Mouse (Mus musculus) liver, embryonic 15.5 days (tissue): ENCODE data around the gene Zkscan17. TPM values are rescaled to one million over a fixed set of nuclear protein-coding genes. Genes with fewer than 3 reads are reported as not detected.

Experiments used
- ATAC-seq: fragments of 200-750 bp; cut with Nextera tagmentation; 2 replicates; pipeline ENCODE4 v1.8.0; 2017; ENCODE audit warnings: moderate number of reproducible peaks, mild to moderate bottlenecking, moderate library complexity; ENCODE audit not compliant: insufficient read depth
- H3K27ac ChIP-seq: fragments of 300-500 bp; sonication (generic); replicated peaks from 2 replicates; pipeline ENCODE4 v1.5.1; 2015; ENCODE audit warnings: mild to moderate bottlenecking, inconsistent platforms
- H3K27me3 ChIP-seq: fragments of 300-500 bp; sonication (generic); 2 replicates; pipeline ENCODE4 v1.6.1; 2015; ENCODE audit warnings: mild to moderate bottlenecking, inconsistent platforms
- H3K36me3 ChIP-seq: fragments of 300-500 bp; sonication (generic); replicated peaks from 2 replicates; pipeline ENCODE4 v1.6.1; 2015; ENCODE audit warnings: moderate library complexity, mild to moderate bottlenecking, inconsistent platforms
- H3K4me1 ChIP-seq: fragments of 300-500 bp; sonication (generic); replicated peaks from 2 replicates; pipeline ENCODE4 v1.6.1; 2015; ENCODE audit warnings: inconsistent platforms
- H3K4me2 ChIP-seq: fragments of 300-500 bp; sonication (generic); 2 replicates; pipeline ENCODE4 v1.6.1; 2015; ENCODE audit warnings: moderate library complexity, mild to moderate bottlenecking, inconsistent platforms
- H3K4me3 ChIP-seq: fragments of 300-500 bp; sonication (generic); replicated peaks from 2 replicates; pipeline ENCODE4 v1.5.1; 2015; ENCODE audit warnings: mild to moderate bottlenecking, inconsistent platforms
- H3K9ac ChIP-seq: fragments of 300-500 bp; sonication (generic); 2 replicates; pipeline ENCODE4 v1.6.1; 2015; ENCODE audit warnings: moderate library complexity, mild to moderate bottlenecking, inconsistent platforms
- H3K9me3 ChIP-seq: fragments of 300-500 bp; sonication (generic); replicated peaks from 2 replicates; pipeline ENCODE4 v1.6.1; 2016; ENCODE audit warnings: inconsistent platforms
- WGBS: fragments of 180-500 bp; shearing (Covaris S2); methylation state at CpG from one replicate; pipeline ENCODE4 v1.1.7; 2015; ENCODE audit warnings: mixed read lengths; ENCODE audit not compliant: insufficient replicate concordance; 5-methylcytosine and 5-hydroxymethylcytosine counted together
- polyA plus RNA-seq: library from polyadenylated mRNA; unstranded; fragments of >200 nt; fragmentation: Nextera tagmentation; extraction: Ambion mirVana; gene quantifications from 2 replicates; pipeline ENCODE4 v1.2.1, GENCODE M21; 2015

Zkscan17 gene
- polyA plus RNA-seq, 1 experiment from 2014 or later = 4.4 TPM

GRCm38 (mm10) chr11:59541324-59541723 lies 14.8 kb upstream of the Zkscan17 start, which contains the start of gene Nlrp3:
Gene Nlrp3, plus strand, starts transcription at chr11:59541568.
- no peaks in the 10 kb centered on the region for H3K27me3 ChIP-seq
- no peak within 1 kb of the TSS for H3K9ac ChIP-seq
- H3K4me2 ChIP-seq = peak within 1 kb of the TSS; percentile 30
- H3K4me1 ChIP-seq = peaks cover 11% of the 10 kb centered on the region; the same call in 1 of the 2 replicates
- 0 out of 2 replicates have a peak within 1 kb of the TSS, but pooled peaks have one; percentile 29 for H3K27ac ChIP-seq
- no peaks in the 10 kb centered on the region for H3K36me3 ChIP-seq
- no peaks in the 10 kb centered on the region for H3K9me3 ChIP-seq
- no peak within 1 kb of the TSS for H3K4me3 ChIP-seq
- no peak for ATAC-seq
- 9% methylated on average over 3 of the region's 3 CpGs for WGBS

GRCm38 (mm10) chr11:59540123-59540522 lies 13.6 kb upstream of the Zkscan17 start:
- ATAC-seq = no peak

GRCm38 (mm10) chr11:59538387-59538786 lies 11.8 kb upstream of the Zkscan17 start:
- WGBS = 22% methylated on average over 11 of the region's 11 CpGs
- Histone ChIP-seq H3K4me3 (no peak overlapping the region), H3K36me3 (no peaks in the 10 kb centered on the region), H3K4me1 (peaks cover 7% of the 10 kb centered on the region; the same call in 1 of the 2 replicates), H3K4me2 (no peak overlapping the region), H3K9me3 (no peaks in the 10 kb centered on the region), H3K27ac (no peak overlapping the region), H3K9ac (no peak overlapping the region), H3K27me3 (no peaks in the 10 kb centered on the region)
- no peak for ATAC-seq

More at GRCm38 (mm10) chr11:59540123-59540522, 13.6 kb upstream of the Zkscan17 start:
- H3K4me2 ChIP-seq = no peak overlapping the region
- WGBS = 21% methylated on average over 3 of the region's 3 CpGs
- H3K27me3 ChIP-seq = no peaks in the 10 kb centered on the region
- no peak overlapping the region for H3K27ac ChIP-seq
- no peaks in the 10 kb centered on the region for H3K9me3 ChIP-seq
- H3K4me3 ChIP-seq = no peak overlapping the region
- peaks cover 11% of the 10 kb centered on the region; the same call in 1 of the 2 replicates for H3K4me1 ChIP-seq
- no peak overlapping the region for H3K9ac ChIP-seq
- no peaks in the 10 kb centered on the region for H3K36me3 ChIP-seq

GRCm38 (mm10) chr11:59537218-59538130 lies 10.9 kb upstream of the Zkscan17 start:
- 59% methylated on average over 16 of the region's 16 CpGs for WGBS
- Histone ChIP-seq H3K4me1 (peaks cover 3% of the 10 kb centered on the region; the same call in 1 of the 2 replicates), H3K4me3 (no peak overlapping the region), H3K36me3 (no peaks in the 10 kb centered on the region), H3K27ac (no peak overlapping the region), H3K9me3 (no peaks in the 10 kb centered on the region), H3K27me3 (no peaks in the 10 kb centered on the region), H3K4me2 (no peak overlapping the region), H3K9ac (no peak overlapping the region)
- no peak for ATAC-seq

GRCm38 (mm10) chr11:59531562-59531961 lies 5.0 kb upstream of the Zkscan17 start:
- Histone ChIP-seq H3K4me1 (no peaks in the 10 kb centered on the region), H3K27me3 (0 out of 2 replicates have a peak, but pooled peaks cover 5% of the 10 kb centered on the region), H3K9me3 (no peaks in the 10 kb centered on the region), H3K9ac (no peak overlapping the region), H3K4me3 (no peak overlapping the region), H3K36me3 (no peaks in the 10 kb centered on the region), H3K27ac (no peak overlapping the region), H3K4me2 (no peak overlapping the region)
- 60% methylated on average over 5 of the region's 5 CpGs for WGBS
- ATAC-seq = no peak

- Histone ChIP-seq H3K4me1 (no peaks in the 10 kb centered on the region), H3K27ac (no peak overlapping the region), H3K27me3 (0 out of 2 replicates have a peak, but pooled peaks cover 5% of the 10 kb centered on the region), H3K9ac (no peak overlapping the region), H3K9me3 (no peaks in the 10 kb centered on the region), H3K4me3 (no peak overlapping the region), H3K36me3 (no peaks in the 10 kb centered on the region), H3K4me2 (no peak overlapping the region)
- 65% methylated on average over 6 of the region's 6 CpGs for WGBS
- ATAC-seq = no peak
Observed at GRCm38 (mm10) chr11:59530870-59531535, 4.5 kb upstream of the Zkscan17 start.

- no peaks in the 10 kb centered on the region for H3K9me3 ChIP-seq
- WGBS = 55% methylated on average over 5 of the region's 5 CpGs
- H3K4me2 ChIP-seq = no peak overlapping the region
- no peak for ATAC-seq
- no peak overlapping the region for H3K4me3 ChIP-seq
- no peak overlapping the region for H3K9ac ChIP-seq
- H3K27me3 ChIP-seq = 0 out of 2 replicates have a peak, but pooled peaks cover 5% of the 10 kb centered on the region
- no peaks in the 10 kb centered on the region for H3K4me1 ChIP-seq
- H3K27ac ChIP-seq = no peak overlapping the region
- no peaks in the 10 kb centered on the region for H3K36me3 ChIP-seq
Observed at GRCm38 (mm10) chr11:59530221-59530620, 3.7 kb upstream of the Zkscan17 start.

- H3K27me3 ChIP-seq = 0 out of 2 replicates have a peak, but pooled peaks cover 4% of the 10 kb centered on the region
- WGBS = 6% methylated on average over 10 of the region's 10 CpGs
- ATAC-seq = no peak
Observed at GRCm38 (mm10) chr11:59525237-59525636, 1.3 kb downstream of the Zkscan17 start.

GRCm38 (mm10) chr11:59524150-59524549 lies 2.4 kb downstream of the Zkscan17 start:
- 87% methylated on average over 2 of the region's 2 CpGs for WGBS
- H3K27me3 ChIP-seq = no peaks in the 10 kb centered on the region
- ATAC-seq = no peak
- no peak overlapping the region for H3K4me3 ChIP-seq
- H3K27ac ChIP-seq = no peak overlapping the region
- no peaks in the 10 kb centered on the region for H3K9me3 ChIP-seq
- no peak overlapping the region for H3K9ac ChIP-seq
- no peaks in the 10 kb centered on the region for H3K36me3 ChIP-seq
- no peak overlapping the region for H3K4me2 ChIP-seq
- peaks cover 3% of the 10 kb centered on the region; the same call in 1 of the 2 replicates for H3K4me1 ChIP-seq

More at GRCm38 (mm10) chr11:59525237-59525636, 1.3 kb downstream of the Zkscan17 start:
- Histone ChIP-seq H3K4me2 (no peak overlapping the region), H3K9ac (no peak overlapping the region), H3K9me3 (no peaks in the 10 kb centered on the region), H3K27ac (no peak overlapping the region), H3K36me3 (no peaks in the 10 kb centered on the region), H3K4me1 (no peaks in the 10 kb centered on the region), H3K4me3 (no peak overlapping the region)

- Histone ChIP-seq H3K4me3 (no peak overlapping the region), H3K4me2 (no peak overlapping the region), H3K9me3 (no peaks in the 10 kb centered on the region), H3K27me3 (0 out of 2 replicates have a peak, but pooled peaks cover 3% of the 10 kb centered on the region), H3K4me1 (peaks cover 6% of the 10 kb centered on the region; the same call in 1 of the 2 replicates), H3K27ac (no peak overlapping the region), H3K36me3 (no peaks in the 10 kb centered on the region), H3K9ac (no peak overlapping the region)
- ATAC-seq = no peak
- 53% methylated on average over 6 of the region's 6 CpGs for WGBS
Observed at GRCm38 (mm10) chr11:59519741-59520495, 6.6 kb downstream of the Zkscan17 start.
